Mouse (Mus musculus): ENCODE data around the gene Lclat1.

GRCm38 (mm10) chr17:73068321-73068992 is 39.3 kb upstream of the Lclat1 start:
- TF ChIP-seq CTCF (conservative IDR thresholded peaks at IDR 0.05; ENCODE audit: low read length) (no peak), NANOG (IDR thresholded peaks at IDR 0.05; ENCODE audit: borderline replicate concordance, low read length) (no peak), POU5F1 (IDR thresholded peaks at IDR 0.05; ENCODE audit: borderline replicate concordance, low read length) (no peak)

All from E14TG2a.4 (cell line).